In the genomic region with DNA sequence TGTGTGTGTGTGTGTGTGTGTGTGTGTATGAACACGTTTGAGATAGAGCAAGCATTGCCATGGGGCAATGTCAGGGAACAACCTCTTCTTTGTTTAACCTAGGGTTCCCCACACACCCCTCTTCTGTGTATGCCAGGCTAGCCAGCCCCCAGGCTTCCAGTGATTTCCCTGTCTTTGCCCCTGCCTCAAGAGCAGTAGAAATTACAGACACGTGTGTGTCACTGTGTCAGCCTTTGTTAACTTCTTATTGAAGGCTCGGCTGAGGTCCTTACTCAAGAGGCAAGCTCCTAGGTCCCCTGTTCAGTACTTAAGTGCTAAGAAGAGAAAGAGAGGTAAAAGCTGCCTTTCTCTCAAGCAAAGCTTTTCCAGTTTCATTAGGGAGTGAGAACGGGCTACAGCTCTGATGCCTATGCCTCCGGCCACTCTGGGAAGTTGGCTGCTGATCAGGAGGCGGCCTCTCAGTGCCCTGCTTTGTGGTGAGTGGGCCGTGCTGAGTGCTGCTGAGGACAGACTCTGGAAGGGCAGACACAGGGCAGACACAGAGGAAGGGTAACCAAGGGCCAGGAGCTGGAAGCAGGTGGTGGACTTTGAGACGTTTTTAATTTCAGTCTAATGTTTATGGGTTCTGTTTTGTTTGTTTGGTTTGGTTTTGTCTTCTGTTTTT, we compare ENCODE assay signal across 10 mouse cellular contexts.
DNase-seq lines count a peak whose midpoint lies in the region; ATAC-seq and TF ChIP-seq lines count a peak whose summit lies in the region.
"Had no signal": no experiment of that assay in that cellular context is flagged by ENCODE, and none has a peak within 500 bp of the region (broad histone marks: within the 10 kb centered on the region; RNA-seq: fewer than 3 reads in every experiment).

No protein-coding gene starts in this region.

- H3K4me3 ChIP-seq in heart, embryonic 10.5 days, result no peak overlapping the region
- no peak overlapping the region for H3K4me3 ChIP-seq in kidney, embryonic 15.5 days (replicated peaks)
- H3K4me3 ChIP-seq in lung, adult 2 months (replicated peaks; ENCODE audit: extremely low read depth, low read depth, low read length), result no peak overlapping the region
- H3K4me3 ChIP-seq: embryonic facial prominence, embryonic 12.5 days had no signal

- no peaks in the 10 kb centered on the region for H3K9me3 ChIP-seq in heart, embryonic 10.5 days
- H3K9me3 ChIP-seq in kidney, embryonic 15.5 days (replicated peaks), result no peaks in the 10 kb centered on the region
- H3K9me3 ChIP-seq: embryonic facial prominence, embryonic 12.5 days had no signal

- peak overlapping the region; percentile 63 for H3K27ac ChIP-seq in heart, embryonic 10.5 days
- peak overlapping the region; percentile 58 for H3K27ac ChIP-seq in kidney, embryonic 15.5 days
- H3K27ac ChIP-seq: embryonic facial prominence, embryonic 12.5 days; liver, embryonic 14.5 days had no signal

- no peak for TF ChIP-seq CTCF in lung, adult 2 months (IDR thresholded peaks at IDR 0.05; ENCODE audit: insufficient read depth, low read length)

- H3K36me3 ChIP-seq in heart, embryonic 10.5 days, result no peaks in the 10 kb centered on the region
- no peaks in the 10 kb centered on the region for H3K36me3 ChIP-seq in kidney, embryonic 15.5 days
- H3K36me3 ChIP-seq: embryonic facial prominence, embryonic 12.5 days had no signal

- no peak overlapping the region for H3K4me2 ChIP-seq in kidney, embryonic 15.5 days
- H3K4me2 ChIP-seq: embryonic facial prominence, embryonic 12.5 days had no signal

- WGBS in heart, embryonic 10.5 days, result 28% methylated on average over 8 of the region's 8 CpGs
- 24% methylated on average over 8 of the region's 8 CpGs for WGBS in kidney, embryonic 15.5 days
- WGBS in lung, adult 2 months, result 16% methylated on average over 8 of the region's 8 CpGs

- no peaks in the 10 kb centered on the region for H3K27me3 ChIP-seq in heart, embryonic 10.5 days (ENCODE audit: insufficient read depth, poor library complexity, severe bottlenecking)
- no peaks in the 10 kb centered on the region for H3K27me3 ChIP-seq in kidney, embryonic 15.5 days
- H3K27me3 ChIP-seq: embryonic facial prominence, embryonic 12.5 days had no signal

- no peak for TF ChIP-seq POLR2A in lung, adult 2 months (IDR thresholded peaks at IDR 0.05; ENCODE audit: borderline replicate concordance, extremely low read depth, low read depth, low read length)

- DNase-seq in layer of hippocampus, adult 11-12 months (ENCODE audit: low spot score), result peak; percentile 61
- no peak for DNase-seq in layer of hippocampus, adult 9-10 months (ENCODE audit: low spot score)
- DNase-seq in embryo, embryonic 9.5 days (ENCODE audit: extremely low spot score), result peak; percentile 34
- DNase-seq in heart, embryonic 10.5 days (ENCODE audit: low spot score), result no peak
- DNase-seq in lung, adult 2 months, result peak; percentile 58
- peak; percentile 75 for DNase-seq in retina, postnatal 1 day
- DNase-seq in yolk sac, embryonic 10.5 days (ENCODE audit: low spot score), result no peak

- peaks cover 32% of the 10 kb centered on the region for H3K4me1 ChIP-seq in heart, embryonic 10.5 days
- peaks cover 22% of the 10 kb centered on the region for H3K4me1 ChIP-seq in kidney, embryonic 15.5 days
- peaks cover 38% of the 10 kb centered on the region for H3K4me1 ChIP-seq in lung, adult 2 months (ENCODE audit: control insufficient read depth, insufficient read depth, low read length)

- H3K9ac ChIP-seq in kidney, embryonic 15.5 days, result no peak overlapping the region
- H3K9ac ChIP-seq: embryonic facial prominence, embryonic 12.5 days; liver, embryonic 14.5 days had no signal

- ATAC-seq in kidney, embryonic 15.5 days (replicated peaks; ENCODE audit: low FRiP score), result peak; percentile 71

Comparison
In these comparisons a context has a peak if more than half of its experiments do, and no peak if none do; other contexts are left out.
1. DNase-seq: peak in layer of hippocampus, adult 11-12 months (single experiment), embryo, embryonic 9.5 days (single experiment), lung, adult 2 months (single experiment) and retina, postnatal 1 day (single experiment); none in layer of hippocampus, adult 9-10 months (single experiment), heart, embryonic 10.5 days (single experiment) and yolk sac, embryonic 10.5 days (single experiment).